Mouse (Mus musculus) kidney, postnatal 0 days (tissue): ENCODE measurements at regions not wholly inside any gene's neighbourhood (a gene's known extent, or its start where the extent isn't known, plus 50 kb on each side); places are given as distances from the start of the nearest gene placed in this dataset.
"Not testable (repeated sequence)": the region's sequence is repeated elsewhere in the genome, so short reads cannot be mapped to it uniquely, and the experiment has no call there.

Source experiments
- ATAC-seq: fragments of 200-750 bp; cut with Nextera tagmentation; replicated peaks from 2 replicates; pipeline ENCODE4 v1.8.0; 2017; ENCODE audit warnings: low read depth, moderate number of reproducible peaks, moderate TSS enrichment, moderate library complexity; ENCODE audit not compliant: low FRiP score
- DNase-seq: peaks from one replicate; pipeline ENCODE4 v3.0.0-alpha.2; 2016; ENCODE audit warnings: low spot score
- H3K27ac ChIP-seq: fragments of 300-500 bp; sonication (generic); 2 replicates; pipeline ENCODE4 v1.5.1; 2014; ENCODE audit warnings: mild to moderate bottlenecking
- H3K27me3 ChIP-seq: fragments of 300-500 bp; sonication (generic); 2 replicates; pipeline ENCODE4 v1.6.1; 2014; ENCODE audit warnings: low read length, mixed read lengths; ENCODE audit not compliant: insufficient read depth
- H3K36me3 ChIP-seq: fragments of 300-500 bp; sonication (generic); 2 replicates; pipeline ENCODE4 v1.6.1; 2014; ENCODE audit warnings: low read length, mixed read lengths; ENCODE audit not compliant: insufficient read depth
- H3K4me1 ChIP-seq: fragments of 300-500 bp; sonication (generic); replicated peaks from 2 replicates; pipeline ENCODE4 v1.6.1; 2014; ENCODE audit warnings: antibody characterized with exemption, low read length, mixed read lengths; ENCODE audit not compliant: insufficient read depth
- H3K4me2 ChIP-seq: fragments of 300-500 bp; sonication (generic); 2 replicates; pipeline ENCODE4 v1.6.1; 2014; ENCODE audit warnings: mild to moderate bottlenecking, low read length, moderate library complexity, mixed read lengths
- H3K4me3 ChIP-seq: fragments of 300-500 bp; sonication (generic); replicated peaks from 2 replicates; pipeline ENCODE4 v1.5.1; 2014; ENCODE audit warnings: low read depth, low read length
- H3K9ac ChIP-seq: fragments of 300-500 bp; sonication (generic); 2 replicates; pipeline ENCODE4 v1.6.1; 2014; ENCODE audit warnings: low read depth, low read length
- H3K9me3 ChIP-seq: fragments of 300-500 bp; sonication (generic); replicated peaks from 2 replicates; pipeline ENCODE4 v1.6.1; 2016; ENCODE audit warnings: low read length, inconsistent platforms, mixed read lengths
- CTCF ChIP-seq: IDR thresholded peaks from 2 replicates; pipeline ENCODE4 v1.5.1; 2016; ENCODE audit warnings: antibody characterized with exemption, low read depth, mild to moderate bottlenecking, moderate library complexity
- WGBS: fragments of 180-500 bp; shearing (Covaris S2); extraction: QIAGEN DNeasy Blood & Tissue Kit; methylation state at CpG from one replicate; pipeline ENCODE4 v1.1.7; 2014; 5-methylcytosine and 5-hydroxymethylcytosine counted together

GRCm38 (mm10) chr16:21004871-21005270 lies 148.9 kb downstream of the Teddm3 start:
- Histone ChIP-seq H3K27ac (no peak overlapping the region), H3K4me3 (no peak overlapping the region)
- ATAC-seq: no peak

DNA sequence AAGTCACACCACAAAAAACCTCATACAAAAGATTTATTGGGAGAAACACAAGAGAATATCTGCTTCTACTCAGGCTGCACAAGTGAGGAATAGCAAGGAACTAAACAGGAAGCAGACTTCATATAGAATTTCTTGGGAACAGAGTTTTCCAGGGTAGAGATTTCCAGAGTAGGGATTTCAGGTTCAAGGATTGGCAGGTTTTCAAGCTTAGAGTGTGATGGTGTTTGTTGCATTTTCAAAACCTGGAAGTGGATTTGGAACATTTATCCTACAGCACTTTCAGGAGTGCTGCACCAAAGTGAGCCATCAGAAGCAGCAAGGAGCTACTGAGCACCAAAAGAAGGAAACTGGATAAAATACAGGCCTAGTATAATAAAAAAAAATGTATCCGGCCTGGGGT lies 152.7 kb downstream of the Teddm3 start:
- H3K4me1 ChIP-seq: no peaks in the 10 kb centered on the region
- TF ChIP-seq CTCF: no peak
- H3K9me3 ChIP-seq: no peaks in the 10 kb centered on the region; the same call in 1 of the 2 replicates
- H3K4me2 ChIP-seq: no peak overlapping the region
- H3K9ac ChIP-seq: no peak overlapping the region
- ATAC-seq (no peak), DNase-seq (peak; percentile 3)
- no peak overlapping the region for H3K27ac ChIP-seq
- H3K4me3 ChIP-seq: no peak overlapping the region
- no peaks in the 10 kb centered on the region for H3K27me3 ChIP-seq
- 68% methylated on average over 1 of the region's 1 CpGs for WGBS
- H3K36me3 ChIP-seq: no peaks in the 10 kb centered on the region

More at GRCm38 (mm10) chr16:21004871-21005270, 148.9 kb downstream of the Teddm3 start:
- H3K4me1 ChIP-seq: no peaks in the 10 kb centered on the region
- H3K27me3 ChIP-seq: no peaks in the 10 kb centered on the region
- TF ChIP-seq CTCF: no peak
- H3K4me2 ChIP-seq: no peak overlapping the region
- DNase-seq: no peak
- no peaks in the 10 kb centered on the region for H3K36me3 ChIP-seq
- no peak overlapping the region for H3K9ac ChIP-seq
- H3K9me3 ChIP-seq: no peaks in the 10 kb centered on the region; the same call in 1 of the 2 replicates

GRCm38 (mm10) chr16:20990524-20990923 lies 163.3 kb downstream of the Teddm3 start:
- DNase-seq (no peak), ATAC-seq (no peak)
- 89% methylated on average over 2 of the region's 2 CpGs for WGBS

GRCm38 (mm10) chr16:20975406-20975805 lies 178.4 kb downstream of the Teddm3 start:
- H3K27ac ChIP-seq: no peak overlapping the region
- WGBS: 32% methylated on average over 2 of the region's 2 CpGs

More at GRCm38 (mm10) chr16:20990524-20990923, 163.3 kb downstream of the Teddm3 start:
- Histone ChIP-seq H3K9ac (no peak overlapping the region), H3K4me1 (no peaks in the 10 kb centered on the region), H3K4me3 (no peak overlapping the region), H3K9me3 (no peaks in the 10 kb centered on the region), H3K27me3 (no peaks in the 10 kb centered on the region), H3K4me2 (no peak overlapping the region), H3K27ac (no peak overlapping the region), H3K36me3 (no peaks in the 10 kb centered on the region)
- TF ChIP-seq CTCF: no peak

DNA sequence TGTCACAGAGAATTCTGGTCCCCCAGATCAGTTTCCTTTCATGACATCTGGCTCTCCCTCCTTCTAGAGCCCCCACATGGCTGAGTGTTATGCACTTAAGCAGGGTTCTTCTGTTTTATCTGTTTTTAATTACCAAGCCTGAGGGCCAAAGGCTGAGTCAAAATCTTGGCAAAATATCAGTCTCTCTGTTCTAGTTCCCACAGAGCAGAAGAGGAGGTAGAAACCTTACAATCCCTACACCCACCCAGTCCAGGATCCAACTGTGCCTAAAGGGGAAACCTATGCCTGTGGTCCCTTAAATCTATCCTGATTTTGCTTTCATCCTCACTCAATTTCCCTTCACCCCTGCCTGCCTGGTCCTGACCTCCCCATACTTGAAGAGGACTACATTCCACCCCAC lies 181.4 kb downstream of the Teddm3 start:
- Histone ChIP-seq H3K27ac (no peak overlapping the region), H3K9ac (no peak overlapping the region), H3K27me3 (no peaks in the 10 kb centered on the region), H3K4me3 (no peak overlapping the region), H3K36me3 (no peaks in the 10 kb centered on the region), H3K4me2 (no peak overlapping the region), H3K9me3 (no peaks in the 10 kb centered on the region), H3K4me1 (no peaks in the 10 kb centered on the region)
- TF ChIP-seq CTCF: no peak
- ATAC-seq (no peak), DNase-seq (no peak)

More at GRCm38 (mm10) chr16:20975406-20975805, 178.4 kb downstream of the Teddm3 start:
- Histone ChIP-seq H3K27me3 (no peaks in the 10 kb centered on the region), H3K36me3 (no peaks in the 10 kb centered on the region), H3K9me3 (no peaks in the 10 kb centered on the region), H3K9ac (no peak overlapping the region), H3K4me1 (no peaks in the 10 kb centered on the region), H3K4me2 (no peak overlapping the region), H3K4me3 (no peak overlapping the region)
- TF ChIP-seq CTCF: no peak
- ATAC-seq (no peak), DNase-seq (peak; percentile 14)

GRCm38 (mm10) chr16:20958905-20959304 lies 194.9 kb downstream of the Teddm3 start:
- Histone ChIP-seq H3K9ac (no peak overlapping the region), H3K36me3 (no peaks in the 10 kb centered on the region), H3K4me1 (no peaks in the 10 kb centered on the region), H3K27ac (no peak overlapping the region), H3K27me3 (no peaks in the 10 kb centered on the region), H3K4me2 (no peak overlapping the region), H3K9me3 (no peaks in the 10 kb centered on the region), H3K4me3 (no peak overlapping the region)
- TF ChIP-seq CTCF: no peak
- ATAC-seq (no peak), DNase-seq (no peak)
- WGBS: 63% methylated on average over 10 of the region's 10 CpGs

DNA sequence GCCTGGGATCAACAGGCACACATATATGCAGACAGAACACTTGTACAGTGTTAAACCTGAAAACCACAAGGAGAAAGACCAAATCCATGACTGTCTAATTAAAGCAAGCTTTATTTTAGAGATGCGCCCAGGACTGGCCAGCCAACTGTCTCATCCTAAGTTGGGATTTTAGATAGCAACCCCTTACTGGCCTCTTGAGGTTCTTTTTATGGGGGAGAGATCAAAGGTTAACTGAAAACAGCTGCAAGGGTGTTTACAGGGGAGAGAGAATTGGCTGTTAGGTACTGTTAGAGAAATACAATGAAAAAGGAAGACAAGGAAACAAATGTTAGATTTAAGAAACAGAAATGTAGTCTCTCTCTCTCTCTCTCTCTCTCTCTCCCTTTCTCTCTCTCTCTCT lies 202.4 kb upstream of the Thpo start:
- no peak overlapping the region for H3K4me3 ChIP-seq
- H3K9me3 ChIP-seq: no peaks in the 10 kb centered on the region
- H3K27ac ChIP-seq: no peak overlapping the region
- H3K9ac ChIP-seq: no peak overlapping the region
- WGBS: 49% methylated on average over 1 of the region's 1 CpGs
- no peaks in the 10 kb centered on the region for H3K4me1 ChIP-seq
- H3K36me3 ChIP-seq: no peaks in the 10 kb centered on the region
- TF ChIP-seq CTCF: no peak
- DNase-seq (no peak), ATAC-seq (no peak)
- no peaks in the 10 kb centered on the region for H3K27me3 ChIP-seq
- no peak overlapping the region for H3K4me2 ChIP-seq

GRCm38 (mm10) chr16:20934846-20935245 lies 200.5 kb upstream of the Thpo start:
- H3K27me3 ChIP-seq, H3K9ac ChIP-seq, H3K4me2 ChIP-seq, H3K9me3 ChIP-seq, H3K27ac ChIP-seq, ATAC-seq, H3K36me3 ChIP-seq, H3K4me1 ChIP-seq, DNase-seq, H3K4me3 ChIP-seq: not testable (repeated sequence)

DNA sequence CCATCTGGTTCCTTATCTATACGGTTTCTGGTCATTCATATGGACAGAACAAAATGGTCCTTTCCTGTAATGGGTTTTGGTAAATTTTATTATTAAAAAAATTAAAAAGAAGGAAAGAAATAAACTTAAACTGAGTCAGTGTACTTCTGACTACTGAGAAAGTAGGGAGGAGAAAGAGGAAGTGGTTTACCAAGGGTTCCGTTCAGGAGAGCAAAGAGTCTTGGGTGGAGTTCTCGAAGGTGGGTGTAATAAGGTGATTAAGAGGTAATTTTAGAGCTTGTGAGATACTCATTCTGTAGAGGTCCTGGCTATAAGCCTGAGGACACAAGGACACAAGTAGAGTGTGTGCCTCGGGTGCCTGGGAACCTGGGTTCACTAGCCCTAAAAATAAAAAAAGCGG lies 195.7 kb upstream of the Thpo start:
- not testable (repeated sequence) for DNase-seq, H3K36me3 ChIP-seq, H3K4me2 ChIP-seq, H3K27me3 ChIP-seq, H3K9ac ChIP-seq, H3K9me3 ChIP-seq, H3K4me1 ChIP-seq, H3K4me3 ChIP-seq, H3K27ac ChIP-seq, ATAC-seq
- WGBS: 73% methylated on average over 5 of the region's 5 CpGs

DNA sequence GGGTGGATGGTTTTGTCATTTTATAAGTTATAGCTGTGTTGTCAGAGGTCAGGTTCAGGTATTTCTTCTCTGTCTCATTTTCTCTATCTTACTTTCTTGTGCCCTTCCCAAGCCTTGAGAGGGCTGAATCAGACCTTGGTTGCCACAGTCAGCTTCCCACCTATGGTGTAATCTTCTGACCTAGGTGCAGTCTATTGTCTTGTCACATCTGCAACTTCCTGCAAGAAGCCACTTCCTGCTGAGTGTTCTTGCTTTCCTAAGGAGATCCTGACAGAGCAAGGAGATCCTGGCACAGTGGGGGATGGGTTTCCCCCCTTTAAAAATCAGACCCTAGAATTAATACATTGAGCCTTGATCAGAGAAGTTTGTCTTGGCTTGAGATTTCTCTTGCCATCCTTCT lies 191.5 kb upstream of the Thpo start:
- DNase-seq, ATAC-seq, H3K4me2 ChIP-seq, H3K4me3 ChIP-seq, H3K27me3 ChIP-seq, H3K4me1 ChIP-seq, H3K27ac ChIP-seq, H3K36me3 ChIP-seq, H3K9me3 ChIP-seq, H3K9ac ChIP-seq: not testable (repeated sequence)
